Mouse (Mus musculus) small intestine, adult 2 months (tissue): ENCODE data around the gene Ntm.

Source experiments
- CTCF ChIP-seq: fragments of 200-500 bp; IDR thresholded peaks from 2 replicates; pipeline ENCODE4 v1.5.1; 2012; ENCODE audit warnings: low read depth, mild to moderate bottlenecking, control low read depth, inconsistent platforms, low read length, moderate library complexity, mixed read lengths; ENCODE audit not compliant: insufficient replicate concordance, insufficient read length; ENCODE audit errors: extremely low read depth
- POLR2A ChIP-seq: fragments of 200-500 bp; IDR thresholded peaks from 2 replicates; pipeline ENCODE4 v1.6.1; 2012; ENCODE audit warnings: low read depth, mild to moderate bottlenecking, control low read depth, inconsistent platforms, low read length, moderate library complexity

DNA sequence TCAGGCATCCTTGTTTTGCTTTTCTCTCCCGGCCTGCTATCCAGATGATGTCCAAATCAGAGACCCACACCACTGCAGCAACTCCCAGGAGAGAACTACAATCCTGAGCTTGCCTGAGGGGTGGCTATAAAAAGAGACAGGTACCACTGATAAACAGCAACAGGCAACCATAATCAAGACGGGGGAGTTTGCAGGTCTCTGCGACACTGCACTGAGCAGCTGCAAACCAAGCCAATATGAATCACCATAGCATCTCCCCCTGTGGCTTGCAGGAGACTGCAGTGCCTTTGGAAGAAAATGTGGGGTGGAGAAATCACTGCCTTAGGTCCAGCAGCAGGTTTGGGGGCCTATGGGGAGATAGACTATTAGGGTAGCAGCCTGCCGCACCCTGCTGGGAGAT is 65.5 kb downstream of the Ntm start:
- no peak for TF ChIP-seq CTCF
- no peak for TF ChIP-seq POLR2A
